Mouse (Mus musculus) liver, embryonic 14.5 days (tissue): Measurements from ENCODE around the gene Copz2.

Source experiments
- CTCF ChIP-seq: IDR thresholded peaks from 2 replicates; pipeline ENCODE4 v1.5.1; 2016; ENCODE audit warnings: antibody characterized with exemption, low read depth, control low read depth
- EP300 ChIP-seq: IDR thresholded peaks from 2 replicates; pipeline ENCODE4 v1.6.1; 2016; ENCODE audit warnings: antibody characterized with exemption, low read depth

DNA sequence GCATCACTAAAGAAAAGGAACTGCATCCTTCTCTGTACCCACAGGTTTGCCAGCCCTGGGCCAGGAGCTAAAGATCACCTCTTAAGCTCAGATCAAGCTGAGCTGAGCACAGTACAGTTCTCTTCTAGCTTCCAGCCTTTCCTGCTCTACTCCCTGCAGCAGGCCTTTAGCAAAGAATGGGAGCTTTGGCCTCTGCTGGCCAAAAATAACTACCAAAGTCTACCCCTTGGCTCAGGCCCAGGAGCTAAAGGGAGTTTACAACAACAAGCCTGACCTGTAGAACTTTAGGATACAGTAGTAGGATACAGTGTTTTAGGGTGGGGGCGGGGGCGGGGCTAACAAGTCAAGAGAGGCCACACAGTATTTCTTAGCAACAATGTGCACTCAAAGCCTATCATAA lies 23.2 kb upstream of the Copz2 start:
- TF ChIP-seq CTCF (no peak), EP300 (no peak)
